Mouse (Mus musculus) MEL (cell line): ENCODE results near the gene Npcd. TPM values are rescaled to one million over a fixed set of nuclear protein-coding genes. Genes with fewer than 3 reads are reported as not detected.

Source experiments
- DNase-seq: peaks from one replicate; pipeline ENCODE4 v3.0.0; 2011; ENCODE audit warnings: low read depth, low spot score
- H3K27ac ChIP-seq: 2 replicates; pipeline ENCODE4 v1.5.1; 2012; ENCODE audit warnings: low read depth, mild to moderate bottlenecking, control low read depth, low read length, moderate library complexity; ENCODE audit not compliant: control insufficient read depth
- H3K27me3 ChIP-seq, 2 experiments: fragments of 150-350 bp in 1 of 2; sonication (generic) in 1 of 2; 2 replicates each; pipeline ENCODE4 v1.6.1; 2012; ENCODE audit warnings: low read length in 2 of 2, mild to moderate bottlenecking in 2 of 2, improper control_type of control experiment in 1 of 2, moderate library complexity in 1 of 2; ENCODE audit not compliant: insufficient read depth in 2 of 2, control insufficient read depth in 1 of 2
- H3K36me3 ChIP-seq, 2 experiments: 2 replicates each; pipeline ENCODE4 v1.6.1; 2012 to 2014; ENCODE audit warnings: low read length in 2 of 2, improper control_type of control experiment in 1 of 2, inconsistent platforms in 1 of 2, mild to moderate bottlenecking in 1 of 2; ENCODE audit not compliant: insufficient read depth in 2 of 2, control insufficient read depth in 1 of 2
- H3K4me1 ChIP-seq, 2 experiments: fragments of 150-350 bp in 1 of 2; sonication (generic) in 1 of 2; 2 replicates each; pipeline ENCODE4 v1.6.1; 2012; ENCODE audit warnings: low read length in 2 of 2, improper control_type of control experiment in 1 of 2, mild to moderate bottlenecking in 1 of 2; ENCODE audit not compliant: insufficient read depth in 2 of 2, control insufficient read depth in 1 of 2
- H3K4me3 ChIP-seq, 2 experiments: fragments of 150-350 bp in 1 of 2; sonication (generic) in 1 of 2; 2 replicates each; pipeline ENCODE4 v1.5.1; 2012; ENCODE audit warnings: low read depth in 2 of 2, low read length in 2 of 2, mild to moderate bottlenecking in 2 of 2, moderate library complexity in 2 of 2, control low read depth in 1 of 2, improper control_type of control experiment in 1 of 2; ENCODE audit not compliant: control insufficient read depth in 1 of 2, insufficient read depth in 1 of 2
- H3K79me2 ChIP-seq: 2 replicates; pipeline ENCODE4 v1.6.1; 2012; ENCODE audit warnings: mild to moderate bottlenecking, low read length, moderate library complexity; ENCODE audit not compliant: control insufficient read depth, poor library complexity, insufficient read depth
- H3K9ac ChIP-seq: 2 replicates; pipeline ENCODE4 v1.6.1; 2012; ENCODE audit warnings: low read depth, mild to moderate bottlenecking, control low read depth, low read length, moderate library complexity; ENCODE audit not compliant: control insufficient read depth, poor library complexity, severe bottlenecking
- H3K9me3 ChIP-seq: fragments of 150-350 bp; sonication (generic); replicated peaks from 2 replicates; pipeline ENCODE4 v1.6.1; 2012; ENCODE audit warnings: mild to moderate bottlenecking, low read length, improper control_type of control experiment, moderate library complexity; ENCODE audit not compliant: insufficient read depth
- BHLHE40 ChIP-seq: IDR thresholded peaks from 2 replicates; pipeline ENCODE4 v1.6.1; 2012; ENCODE audit warnings: low read depth, mild to moderate bottlenecking, inconsistent platforms, low read length, improper control_type of control experiment, borderline replicate concordance
- CHD1 ChIP-seq: IDR thresholded peaks from 2 replicates; pipeline ENCODE4 v1.6.1; 2012; ENCODE audit warnings: low read depth, mild to moderate bottlenecking, inconsistent platforms, low read length, improper control_type of control experiment
- CHD2 ChIP-seq: IDR thresholded peaks from 2 replicates; pipeline ENCODE4 v1.6.1; 2011; ENCODE audit warnings: low read length, improper control_type of control experiment
- CTCF ChIP-seq, 3 experiments: IDR thresholded peaks in 2 of 3; conservative IDR thresholded peaks in 1 of 3; 2 replicates each; pipeline ENCODE4 v1.5.1; 2011 to 2012; ENCODE audit warnings: low read length in 3 of 3, low read depth in 2 of 3, mild to moderate bottlenecking in 2 of 3, improper control_type of control experiment in 1 of 3, inconsistent platforms in 1 of 3, mixed read lengths in 1 of 3, moderate library complexity in 1 of 3; ENCODE audit not compliant: control insufficient read depth in 1 of 3, insufficient read depth in 1 of 3, poor library complexity in 1 of 3, severe bottlenecking in 1 of 3
- ELF1 ChIP-seq: IDR thresholded peaks from 2 replicates; pipeline ENCODE4 v1.6.1; 2014; ENCODE audit warnings: low read depth, mild to moderate bottlenecking, inconsistent platforms, low read length, improper control_type of control experiment, moderate library complexity
- EP300 ChIP-seq, 2 experiments: IDR thresholded peaks; 2 replicates each; pipeline ENCODE4 v1.6.1; 2011; ENCODE audit warnings: improper control_type of control experiment in 2 of 2, low read length in 2 of 2, low read depth in 1 of 2, mild to moderate bottlenecking in 1 of 2
- ETS1 ChIP-seq: IDR thresholded peaks from 2 replicates; pipeline ENCODE4 v1.6.1; 2012; ENCODE audit warnings: low read depth, mild to moderate bottlenecking, inconsistent platforms, low read length, improper control_type of control experiment, moderate library complexity
- JUND ChIP-seq: IDR thresholded peaks from 2 replicates; pipeline ENCODE4 v1.6.1; 2011; ENCODE audit warnings: low read depth, mild to moderate bottlenecking, improper control_type of control experiment, low read length
- MAX ChIP-seq: IDR thresholded peaks from 2 replicates; pipeline ENCODE4 v1.6.1; 2011; ENCODE audit warnings: low read length, improper control_type of control experiment
- MAZ ChIP-seq: IDR thresholded peaks from 2 replicates; pipeline ENCODE4 v1.6.1; 2012; ENCODE audit warnings: low read depth, mild to moderate bottlenecking, inconsistent platforms, low read length, improper control_type of control experiment
- MXI1 ChIP-seq: IDR thresholded peaks from 2 replicates; pipeline ENCODE4 v1.6.1; 2011; ENCODE audit warnings: mild to moderate bottlenecking, low read depth, low read length, improper control_type of control experiment
- MYC ChIP-seq: IDR thresholded peaks from 2 replicates; pipeline ENCODE4 v1.6.1; 2011; ENCODE audit warnings: low read depth, mild to moderate bottlenecking, low read length, improper control_type of control experiment, moderate library complexity
- NELFE ChIP-seq: IDR thresholded peaks from 2 replicates; pipeline ENCODE4 v1.6.1; 2011; ENCODE audit warnings: low read depth, low read length, improper control_type of control experiment
- NRF1 ChIP-seq: IDR thresholded peaks from 2 replicates; pipeline ENCODE4 v1.6.1; 2014; ENCODE audit warnings: low read depth, mild to moderate bottlenecking, inconsistent platforms, low read length, improper control_type of control experiment, moderate library complexity; ENCODE audit not compliant: poor library complexity, insufficient read depth, severe bottlenecking
- POLR2A ChIP-seq, 2 experiments: IDR thresholded peaks; 2 replicates each; pipeline ENCODE4 v1.6.1; 2011 to 2012; ENCODE audit warnings: low read length in 2 of 2, mild to moderate bottlenecking in 2 of 2, control low read depth in 1 of 2, improper control_type of control experiment in 1 of 2, low read depth in 1 of 2, moderate library complexity in 1 of 2; ENCODE audit not compliant: control insufficient read depth in 1 of 2, insufficient read depth in 1 of 2, poor library complexity in 1 of 2
- POLR2AphosphoS2 ChIP-seq: IDR thresholded peaks from 2 replicates; pipeline ENCODE4 v1.6.1; 2011; ENCODE audit warnings: low read length, improper control_type of control experiment
- POLR2AphosphoS5 ChIP-seq: IDR thresholded peaks from 2 replicates; pipeline ENCODE4 v1.6.1; 2012; ENCODE audit warnings: low read depth, borderline replicate concordance, mild to moderate bottlenecking, inconsistent platforms, low read length, moderate library complexity, mixed read lengths
- RAD21 ChIP-seq: IDR thresholded peaks from 2 replicates; pipeline ENCODE4 v1.6.1; 2011; ENCODE audit warnings: mild to moderate bottlenecking, low read depth, low read length, improper control_type of control experiment
- SMC3 ChIP-seq: IDR thresholded peaks from 2 replicates; pipeline ENCODE4 v1.6.1; 2011; ENCODE audit warnings: low read depth, low read length, improper control_type of control experiment
- TAL1 ChIP-seq: IDR thresholded peaks from 2 replicates; pipeline ENCODE4 v1.6.1; 2012; ENCODE audit warnings: mild to moderate bottlenecking, inconsistent platforms, low read length, moderate library complexity, mixed read lengths
- TBP ChIP-seq: IDR thresholded peaks from 2 replicates; pipeline ENCODE4 v1.8.0; 2011; ENCODE audit warnings: low read depth, low read length, improper control_type of control experiment
- TCF12 ChIP-seq: IDR thresholded peaks from 2 replicates; pipeline ENCODE4 v1.6.1; 2014; ENCODE audit warnings: low read depth, mild to moderate bottlenecking, inconsistent platforms, low read length, improper control_type of control experiment, moderate library complexity
- USF1 ChIP-seq: IDR thresholded peaks from 2 replicates; pipeline ENCODE4 v1.6.1; 2014; ENCODE audit warnings: low read depth, mild to moderate bottlenecking, inconsistent platforms, low read length, improper control_type of control experiment, moderate library complexity
- ZC3H11A ChIP-seq: IDR thresholded peaks from 2 replicates; pipeline ENCODE4 v1.6.1; 2012; ENCODE audit warnings: low read depth, mild to moderate bottlenecking, inconsistent platforms, low read length, improper control_type of control experiment
- ZKSCAN1 ChIP-seq: IDR thresholded peaks from 2 replicates; pipeline ENCODE4 v1.6.1; 2012; ENCODE audit warnings: low read depth, mild to moderate bottlenecking, inconsistent platforms, low read length, improper control_type of control experiment, moderate library complexity
- ZMIZ1 ChIP-seq: IDR thresholded peaks from 2 replicates; pipeline ENCODE4 v1.6.1; 2012; ENCODE audit warnings: low read depth, mild to moderate bottlenecking, inconsistent platforms, low read length, improper control_type of control experiment, moderate library complexity
- ZNF384 ChIP-seq: IDR thresholded peaks from 2 replicates; pipeline ENCODE4 v1.6.1; 2012; ENCODE audit warnings: low read depth, mild to moderate bottlenecking, inconsistent platforms, low read length, improper control_type of control experiment
- polyA plus RNA-seq, 2 experiments: library from polyadenylated mRNA; stranded (reverse) in 1 of 2; unstranded in 1 of 2; fragments of >175 nt in 1 of 2; fragments of >200 nt in 1 of 2; gene quantifications; 2 replicates each; pipeline versions ENCODE4 v1.2.1 to v1.2.4; 2012; ENCODE audit warnings: low replicate concordance in 2 of 2, low read depth in 1 of 2; ENCODE audit not compliant: insufficient read length in 2 of 2, insufficient read depth in 1 of 2, missing spikeins in 1 of 2
- total RNA-seq: library from RNA; depleted of rRNA; stranded (reverse); fragments of 300-350 nt; gene quantifications from 2 replicates; pipeline ENCODE4 v1.2.3, GENCODE M21; 2012

Gene Npcd
- total and polyA plus RNA-seq, 3 experiments, result not detected

DNA sequence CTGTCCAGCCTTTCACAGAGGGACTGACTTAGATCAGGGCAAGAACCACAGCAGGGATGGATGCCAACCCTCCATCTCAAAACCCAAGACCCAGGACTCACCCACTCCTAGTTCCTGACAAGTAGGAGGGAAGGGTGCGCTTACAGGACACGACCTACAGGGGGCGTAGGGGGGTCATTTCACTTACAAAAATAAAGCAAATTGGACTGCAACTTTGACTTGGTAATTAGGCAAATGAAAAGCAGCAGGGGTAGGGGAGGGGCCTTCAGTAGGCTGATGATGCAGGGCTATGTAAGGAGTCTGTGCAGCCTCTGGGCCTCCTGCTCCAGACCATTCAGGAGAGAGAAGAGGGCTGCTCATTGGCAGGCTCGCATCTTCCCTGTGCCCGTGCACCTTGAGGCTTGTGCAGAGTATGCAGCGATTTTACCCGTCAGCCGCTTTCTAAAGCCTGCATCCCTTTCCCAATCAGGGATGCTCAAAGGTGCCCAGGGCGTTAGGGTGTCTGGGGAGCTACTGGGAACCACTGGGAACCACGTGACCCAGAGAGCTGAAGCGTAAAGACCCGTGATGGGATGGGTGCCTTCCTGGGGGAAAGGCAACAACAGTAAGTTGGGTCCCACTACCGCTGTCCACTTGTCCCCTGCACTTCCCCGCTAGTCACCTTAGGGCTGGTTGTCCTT is 8.8 kb downstream of the Npcd start:
- peaks cover 0 to 27% of the 10 kb centered on the region in 2 experiments; a peak in 3 of 4 replicates for H3K36me3 ChIP-seq
- peak; percentile 66 to 75 (median 67) for TF ChIP-seq CTCF (IDR thresholded peaks at IDR 0.05 in 2 of 3, conservative IDR thresholded peaks at IDR 0.05 in 1 of 3; ENCODE audit: control insufficient read depth in 1 of 3, insufficient read depth in 1 of 3, low read depth in 2 of 3, low read length in 3 of 3, poor library complexity in 1 of 3, severe bottlenecking in 1 of 3)
- no peak for TF ChIP-seq MAX
- TF ChIP-seq POLR2A (IDR thresholded peaks at IDR 0.05; ENCODE audit: control insufficient read depth in 1 of 2, insufficient read depth in 1 of 2, low read depth in 1 of 2, low read length in 2 of 2, poor library complexity in 1 of 2), result peak in 1 of 2 experiments; percentile 33; a peak in 1 of 4 replicates
- TF ChIP-seq SMC3, result peak; percentile 37
- no peak; the same call in 1 of the 2 replicates for TF ChIP-seq RAD21
- no peak for TF ChIP-seq TAL1
- TF ChIP-seq POLR2AphosphoS2, result no peak
- no peaks in the 10 kb centered on the region for H3K27me3 ChIP-seq
- no peaks in the 10 kb centered on the region for H3K9me3 ChIP-seq
- H3K27ac ChIP-seq, result no peak overlapping the region
- no peak overlapping the region for H3K9ac ChIP-seq
- DNase-seq, result peak; percentile 79
- no peak overlapping the region for H3K4me3 ChIP-seq
- peaks cover 27 to 31% of the 10 kb centered on the region in 2 experiments for H3K4me1 ChIP-seq
- no peaks in the 10 kb centered on the region; the same call in 1 of the 2 replicates for H3K79me2 ChIP-seq

DNA sequence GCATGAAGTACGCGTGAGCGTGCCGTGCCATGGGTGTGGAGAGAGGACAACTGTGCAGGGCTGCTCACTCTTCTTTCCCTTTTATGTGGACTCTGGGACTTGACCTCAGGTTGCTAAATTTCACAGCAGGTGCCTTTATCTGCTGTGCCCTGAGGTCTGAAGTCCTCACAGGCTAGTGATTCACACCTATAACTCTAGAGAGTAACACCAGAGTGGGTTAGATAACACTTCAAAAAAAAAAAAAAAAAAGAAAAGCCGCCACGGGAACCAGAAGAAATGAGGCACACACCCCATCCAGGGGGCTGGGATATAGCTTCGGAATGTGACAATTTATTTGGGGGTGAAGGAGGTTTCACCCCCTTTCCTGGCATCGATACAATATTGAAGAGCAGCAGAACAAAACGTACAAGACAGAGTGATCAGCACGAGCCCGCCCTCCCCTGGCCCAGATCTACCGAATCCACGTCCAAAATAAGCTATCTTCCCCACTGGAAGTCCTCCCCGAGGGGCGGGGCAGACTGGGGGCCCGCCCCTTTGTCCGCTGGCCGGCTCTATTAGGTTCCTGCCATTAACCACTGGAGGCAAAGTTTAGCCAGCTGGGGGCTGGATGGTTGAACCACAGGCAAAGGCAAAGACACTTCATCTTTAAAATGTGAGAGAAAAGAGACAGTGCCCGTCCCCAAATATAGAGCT is 10.3 kb downstream of the Npcd start:
- DNase-seq, result peak; percentile 85
- peak overlapping the region; percentile 29 for H3K9ac ChIP-seq
- no peak for TF ChIP-seq ZC3H11A
- TF ChIP-seq BHLHE40, result no peak
- TF ChIP-seq TCF12, result peak; percentile 74
- peak; percentile 50 for TF ChIP-seq ETS1
- no peak for TF ChIP-seq CHD2
- peak; percentile 27; the same call in 1 of the 2 replicates for TF ChIP-seq NELFE
- no peak for TF ChIP-seq ELF1
- TF ChIP-seq EP300 (IDR thresholded peaks at IDR 0.05; ENCODE audit: low read depth in 1 of 2, low read length in 2 of 2), result peak; percentile 67
- no peak for TF ChIP-seq JUND
- TF ChIP-seq POLR2AphosphoS5, result no peak
- TF ChIP-seq POLR2A (IDR thresholded peaks at IDR 0.05; ENCODE audit: control insufficient read depth in 1 of 2, insufficient read depth in 1 of 2, low read depth in 1 of 2, low read length in 2 of 2, poor library complexity in 1 of 2), result peak in 1 of 2 experiments; percentile 42; a peak in 2 of 4 replicates
- TF ChIP-seq RAD21, result no peak
- TF ChIP-seq MYC, result no peak
- TF ChIP-seq TBP, result no peak
- no peak for TF ChIP-seq CTCF (IDR thresholded peaks at IDR 0.05 in 2 of 3, conservative IDR thresholded peaks at IDR 0.05 in 1 of 3; ENCODE audit: control insufficient read depth in 1 of 3, insufficient read depth in 1 of 3, low read depth in 2 of 3, low read length in 3 of 3, poor library complexity in 1 of 3, severe bottlenecking in 1 of 3)
- peak; percentile 94 for TF ChIP-seq ZNF384
- no peak for TF ChIP-seq POLR2AphosphoS2
- TF ChIP-seq NRF1, result no peak
- no peak for TF ChIP-seq CHD1
- no peak for TF ChIP-seq ZMIZ1
- TF ChIP-seq MAZ, result 0 out of 2 replicates have a peak, but pooled peaks have one; percentile 35
- no peak for TF ChIP-seq MXI1
- TF ChIP-seq ZKSCAN1, result no peak
- 0 out of 2 replicates have a peak, but pooled peaks have one; percentile 27 for TF ChIP-seq TAL1
- TF ChIP-seq MAX, result no peak; the same call in none of the 2 replicates
- TF ChIP-seq USF1, result no peak

More for the DNA sequence above, 10.3 kb downstream of the Npcd start:
- Histone ChIP-seq H3K4me1 (peaks cover 27 to 31% of the 10 kb centered on the region in 2 experiments), H3K9me3 (no peaks in the 10 kb centered on the region), H3K79me2 (no peaks in the 10 kb centered on the region; the same call in 1 of the 2 replicates), H3K36me3 (peaks cover 0 to 27% of the 10 kb centered on the region in 2 experiments; a peak in 3 of 4 replicates), H3K27me3 (no peaks in the 10 kb centered on the region), H3K4me3 (peak overlapping the region; percentile 9 to 35; a peak in 2 of 4 replicates), H3K27ac (peak overlapping the region; percentile 72)
